Mouse (Mus musculus) common myeloid progenitor, adult 5-6 weeks (primary cell): ENCODE data around the gene Gpa33. TPM values are rescaled to one million over a fixed set of nuclear protein-coding genes. Genes with fewer than 3 reads are reported as not detected.
A peak's percentile ranks its signal among the peaks of the same experiment; 100 is the strongest.

Experiments
- ATAC-seq: replicated peaks from 2 replicates; pipeline ENCODE4 v1.8.0; 2016; ENCODE audit warnings: low read depth, mild to moderate bottlenecking, moderate TSS enrichment, inconsistent platforms; ENCODE audit not compliant: poor library complexity, severe bottlenecking
- total RNA-seq: library from RNA; stranded (forward); fragments of 200-1000, 187-1606 nt; gene quantifications from 2 replicates; pipeline ENCODE4 v1.2.3, GENCODE M21; 2017

Gpa33 gene
- total RNA-seq, 1 experiment from 2014 or later: not detected

DNA sequence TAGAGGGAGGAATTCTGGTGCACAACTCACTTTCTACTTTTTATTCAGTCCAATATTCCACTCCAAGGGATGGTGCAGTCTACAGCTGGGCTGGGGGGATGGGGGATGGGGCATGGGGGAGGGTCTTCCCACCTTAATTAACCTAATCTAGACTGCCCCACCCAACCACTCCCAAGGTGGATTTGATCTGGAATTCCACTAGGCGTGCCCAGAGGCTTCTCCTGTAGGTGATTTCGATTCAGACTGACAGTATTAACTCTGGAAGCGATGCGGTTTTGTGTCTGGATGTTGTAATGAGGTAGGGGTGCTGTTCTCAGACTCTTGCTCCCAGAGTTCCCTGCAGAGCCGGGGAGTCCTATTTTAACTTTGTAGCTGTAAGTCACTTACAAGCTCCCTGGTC lies 30.1 kb downstream of the Gpa33 start:
- ATAC-seq: no peak

DNA sequence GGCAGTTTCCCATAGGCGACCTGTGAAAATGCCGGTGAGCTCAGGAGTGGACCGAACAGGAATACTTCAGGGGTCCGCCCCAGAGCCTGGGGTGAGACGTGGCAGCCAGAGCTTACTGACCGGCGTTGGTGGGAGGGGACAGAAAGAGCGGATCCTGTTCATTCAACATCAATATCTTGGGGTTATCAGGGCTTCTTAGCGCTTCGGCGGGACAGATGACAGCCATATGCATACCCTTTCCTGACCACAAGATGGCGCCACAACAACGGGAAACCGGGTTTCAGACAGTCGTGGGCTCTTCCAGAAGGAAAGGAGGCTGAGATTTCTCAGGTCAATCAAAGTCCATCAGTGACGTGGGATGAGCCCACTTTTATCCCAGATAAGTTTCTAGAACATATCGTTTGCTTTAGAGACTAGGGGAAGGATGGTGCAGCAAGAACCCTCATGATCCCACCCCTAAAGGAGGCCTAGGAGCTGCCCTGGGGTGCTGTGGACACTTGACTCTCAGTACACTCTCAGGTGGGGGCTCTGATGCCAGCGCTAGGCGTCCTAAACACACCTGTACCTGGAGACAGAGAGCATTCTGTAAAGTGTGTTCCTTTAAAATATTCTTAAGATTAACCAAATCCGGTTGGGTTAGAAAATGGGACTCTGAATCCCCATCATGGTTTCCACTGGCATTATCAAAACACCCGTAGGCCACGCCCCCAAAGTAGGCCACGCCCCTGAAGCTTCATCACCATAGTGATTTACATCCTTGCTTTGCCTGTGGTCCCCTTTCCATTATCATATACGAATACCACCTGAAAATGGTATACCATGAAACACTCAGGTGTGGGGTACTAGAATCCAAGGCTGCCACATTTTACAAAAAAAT lies 30.8 kb downstream of the Gpa33 start:
- ATAC-seq: peak; percentile 76

DNA sequence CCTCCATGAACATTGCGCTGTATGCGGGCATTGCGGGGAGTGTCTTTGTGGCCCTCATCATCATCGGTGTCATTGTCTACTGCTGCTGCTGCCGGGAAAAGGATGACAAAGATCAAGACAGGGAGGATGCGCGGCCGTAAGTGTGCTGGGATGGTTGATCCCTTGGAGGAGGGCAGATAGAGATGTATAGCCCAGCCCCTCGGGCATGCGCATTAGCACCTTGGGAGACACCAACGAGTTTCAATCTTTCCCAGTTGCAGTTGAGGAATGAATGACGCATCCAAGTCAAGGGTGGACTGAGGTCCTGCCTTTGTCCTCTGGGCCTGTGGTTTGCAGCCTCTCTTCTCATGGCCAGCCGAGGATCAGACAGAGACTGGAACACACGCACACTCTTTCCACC lies 34.5 kb downstream of the Gpa33 start:
- ATAC-seq: no peak

DNA sequence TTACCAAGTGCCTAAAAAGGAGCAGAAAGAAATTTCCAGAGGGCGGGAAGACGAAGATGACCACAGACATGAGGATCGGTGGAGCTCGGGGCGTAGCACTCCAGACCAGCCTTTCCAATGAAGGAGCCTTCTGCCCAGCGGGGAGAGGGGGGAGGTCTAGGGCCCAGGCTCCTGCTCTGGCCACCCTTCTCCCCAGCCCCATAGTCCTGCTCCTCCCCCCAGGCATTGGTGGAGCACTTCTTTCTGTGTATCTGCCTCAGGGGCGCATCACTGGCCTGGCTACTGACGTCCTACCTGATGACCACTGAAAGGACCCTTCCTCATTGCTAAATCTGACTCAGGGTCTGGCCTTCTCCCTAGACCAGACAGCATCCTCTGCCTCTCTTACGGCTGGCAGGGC lies 35.1 kb downstream of the Gpa33 start:
- no peak for ATAC-seq

- no peak for ATAC-seq
Measured at GRCm38 (mm10) chr1:166167405-166167804, 37.4 kb downstream of the Gpa33 start.

DNA sequence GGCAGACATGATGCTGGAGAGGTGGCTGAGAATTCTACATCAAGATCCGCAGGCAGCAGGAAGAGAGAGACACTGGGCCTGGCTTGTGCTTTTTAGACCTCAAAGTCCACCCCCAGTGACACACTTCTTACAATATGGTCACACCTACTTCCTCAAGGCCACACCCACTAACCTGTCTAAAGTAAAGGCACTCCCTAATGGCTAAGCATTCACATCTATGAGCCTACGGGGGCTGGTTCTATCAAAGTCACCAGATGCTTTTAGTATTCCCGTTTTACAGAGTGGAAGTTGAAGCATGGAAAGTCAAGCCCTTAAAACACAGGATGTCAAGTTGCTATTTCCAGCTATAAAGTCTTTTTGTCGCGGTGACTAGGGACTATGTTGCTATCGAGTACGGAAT lies 38.0 kb downstream of the Gpa33 start:
- ATAC-seq: no peak

GRCm38 (mm10) chr1:166169713-166170112 lies 39.7 kb downstream of the Gpa33 start:
- no peak for ATAC-seq

- no peak for ATAC-seq
Measured at GRCm38 (mm10) chr1:166170852-166171251, 40.8 kb downstream of the Gpa33 start.

- ATAC-seq: no peak
Measured at GRCm38 (mm10) chr1:166172992-166173391, 43.0 kb downstream of the Gpa33 start.

DNA sequence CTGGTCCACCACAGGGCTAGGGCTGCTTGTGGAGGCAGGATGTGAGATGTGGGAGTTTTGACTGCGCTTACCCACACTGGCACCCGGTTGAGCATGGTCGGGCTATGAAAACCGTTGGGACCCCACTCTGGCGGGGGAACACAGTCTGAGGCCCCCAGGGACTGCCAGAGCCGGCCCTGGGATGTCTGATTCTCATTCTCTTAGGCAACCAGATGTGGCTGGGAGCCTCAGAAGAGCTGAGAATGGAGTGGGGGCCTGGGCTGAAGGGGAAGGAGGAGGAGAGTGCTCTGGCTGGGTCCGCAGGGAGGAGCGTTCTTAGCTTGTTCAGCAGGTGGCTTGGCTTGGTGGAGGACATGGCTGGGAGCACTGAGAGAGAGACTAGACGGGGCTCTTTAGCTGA lies 43.6 kb downstream of the Gpa33 start:
- ATAC-seq: no peak

DNA sequence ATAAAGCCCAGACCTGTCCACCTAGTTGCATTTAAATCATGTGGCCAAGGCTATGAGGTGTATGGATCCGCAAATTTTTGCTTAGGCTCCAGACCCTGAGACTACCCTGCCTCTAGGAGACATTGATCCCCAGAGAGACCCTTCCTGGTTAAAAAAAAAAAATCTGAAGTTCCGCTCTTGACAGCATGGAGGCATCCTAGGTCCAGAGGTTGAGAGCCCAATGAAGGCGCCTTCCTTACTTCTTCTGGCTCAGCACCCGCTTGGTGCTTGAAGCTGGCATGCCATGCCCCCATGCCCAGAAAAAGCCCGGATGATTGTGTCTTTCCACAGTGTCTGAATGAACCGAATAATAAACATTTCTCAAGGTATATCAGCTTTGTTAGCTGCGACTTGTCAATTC lies 51.5 kb downstream of the Gpa33 start:
- ATAC-seq: no peak

GRCm38 (mm10) chr1:166182952-166183627 lies 53.1 kb downstream of the Gpa33 start:
- ATAC-seq: no peak

GRCm38 (mm10) chr1:166184391-166185229 lies 54.6 kb downstream of the Gpa33 start:
- no peak for ATAC-seq

DNA sequence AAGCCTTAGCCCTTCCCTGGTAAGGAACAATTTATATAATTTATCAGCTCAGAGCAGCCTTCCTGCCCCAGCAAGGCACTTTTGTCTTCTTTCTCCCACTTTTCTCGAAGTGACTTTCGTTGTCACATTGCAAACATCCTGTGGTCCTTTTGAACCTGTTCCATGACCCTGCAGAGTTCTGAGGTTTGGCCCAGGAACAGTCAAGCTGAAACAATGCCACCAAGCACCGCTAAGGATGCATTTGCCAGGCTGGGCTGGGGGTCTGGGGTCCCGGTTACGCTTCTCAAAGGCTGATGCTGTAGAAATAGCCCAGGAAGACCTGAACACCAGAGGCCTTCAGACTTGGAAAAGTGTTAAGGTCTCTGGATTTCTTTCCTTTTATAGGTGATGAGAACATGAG lies 55.3 kb downstream of the Gpa33 start:
- ATAC-seq: no peak

GRCm38 (mm10) chr1:166189821-166190220 lies 59.8 kb downstream of the Gpa33 start:
- ATAC-seq: no peak

DNA sequence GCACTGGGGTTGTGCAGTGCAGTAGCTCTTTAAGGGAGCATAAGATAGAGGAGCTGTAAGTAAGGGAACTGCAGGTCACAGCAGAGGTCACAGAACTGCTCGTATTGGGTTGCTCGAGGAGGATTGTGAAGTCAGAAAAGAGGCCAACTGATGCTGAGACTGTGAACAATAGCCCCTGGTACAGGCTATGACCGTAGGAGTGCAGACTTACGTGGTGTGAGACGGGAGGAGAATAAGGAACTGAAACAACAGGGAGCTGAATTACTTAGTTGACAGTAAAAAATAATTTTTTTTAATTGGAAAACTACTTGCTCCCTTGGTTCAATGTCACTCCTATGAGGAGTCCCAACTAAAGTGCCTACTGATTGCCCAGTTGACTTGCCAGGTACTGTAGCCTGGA lies 74.1 kb downstream of the Gpa33 start:
- peak; percentile 63 for ATAC-seq

DNA sequence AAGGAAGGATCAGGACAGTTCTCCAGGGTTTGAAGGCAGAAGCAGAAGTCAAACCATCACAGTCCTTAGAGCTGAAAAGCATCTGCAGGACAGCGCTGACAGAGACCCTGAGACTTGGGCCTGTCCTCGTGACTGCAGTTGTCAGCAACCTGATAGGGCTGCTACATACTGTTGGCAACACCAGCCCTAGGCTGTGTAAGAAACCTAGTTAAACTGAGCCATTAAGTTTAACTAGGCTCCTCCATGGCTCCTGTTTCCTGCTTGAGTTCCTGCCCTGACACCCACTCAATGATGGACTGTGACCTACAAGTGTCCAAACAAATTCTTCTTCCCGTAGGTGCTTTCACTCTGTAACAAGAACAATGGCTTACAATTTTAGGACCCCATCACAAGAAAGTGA lies 75.1 kb downstream of the Gpa33 start:
- no peak for ATAC-seq

- no peak for ATAC-seq
Measured at GRCm38 (mm10) chr1:166209371-166209770, 79.3 kb downstream of the Gpa33 start.

- ATAC-seq: no peak
Measured at GRCm38 (mm10) chr1:166214181-166214580, 84.1 kb downstream of the Gpa33 start.
